Mouse (Mus musculus) brain, adult 2 months (tissue): ENCODE measurements at regions not wholly inside any gene's neighbourhood (a gene's known extent, or its start where the extent isn't known, plus 50 kb on each side); places are given as distances from the start of the nearest gene placed in this dataset.

Source experiments
- DNase-seq: peaks from one replicate; pipeline ENCODE4 v3.0.0; 2011; ENCODE audit warnings: low read depth, low spot score

- no peak for DNase-seq
Observed at GRCm38 (mm10) chr2:173368899-173369298, 92.6 kb upstream of the Pmepa1 start.

- DNase-seq = no peak
Observed at GRCm38 (mm10) chr2:173376926-173377325, 100.6 kb upstream of the Pmepa1 start.

GRCm38 (mm10) chr2:173377497-173378257, 101.3 kb upstream of the Pmepa1 start:
- DNase-seq = no peak

- DNase-seq = no peak
Observed at GRCm38 (mm10) chr2:173379736-173380135, 103.4 kb upstream of the Pmepa1 start.

- no peak for DNase-seq
Observed at GRCm38 (mm10) chr2:173380341-173380761, 104.0 kb upstream of the Pmepa1 start.

GRCm38 (mm10) chr2:173382176-173382813, 106.0 kb upstream of the Pmepa1 start:
- no peak for DNase-seq

GRCm38 (mm10) chr2:173384935-173385586, 108.7 kb upstream of the Pmepa1 start:
- DNase-seq = no peak

GRCm38 (mm10) chr2:173385722-173386141, 109.4 kb upstream of the Pmepa1 start:
- no peak for DNase-seq

GRCm38 (mm10) chr2:173388140-173388539, 111.8 kb upstream of the Pmepa1 start:
- no peak for DNase-seq

- no peak for DNase-seq
Observed at GRCm38 (mm10) chr2:173392557-173393323, 116.4 kb upstream of the Pmepa1 start.

- no peak for DNase-seq
Observed at GRCm38 (mm10) chr2:173393324-173393592, 116.9 kb upstream of the Pmepa1 start.

GRCm38 (mm10) chr2:173395526-173395925, 119.2 kb upstream of the Pmepa1 start:
- no peak for DNase-seq

GRCm38 (mm10) chr2:173397846-173398331, 121.6 kb upstream of the Pmepa1 start:
- no peak for DNase-seq

- DNase-seq = no peak
Observed at GRCm38 (mm10) chr2:173405629-173406028, 116.8 kb upstream of the 1700021F07Rik start.

- peak; percentile 47 for DNase-seq
Observed at GRCm38 (mm10) chr2:173406344-173407094, 115.9 kb upstream of the 1700021F07Rik start.

- DNase-seq = no peak
Observed at GRCm38 (mm10) chr2:173407133-173407532, 115.3 kb upstream of the 1700021F07Rik start.

GRCm38 (mm10) chr2:173408681-173409081, 113.7 kb upstream of the 1700021F07Rik start:
- DNase-seq = no peak

- no peak for DNase-seq
Observed at GRCm38 (mm10) chr2:173409433-173409832, 113.0 kb upstream of the 1700021F07Rik start.

- peak; percentile 50 for DNase-seq
Observed at GRCm38 (mm10) chr2:173413906-173414656, 108.3 kb upstream of the 1700021F07Rik start.

- DNase-seq = no peak
Observed at GRCm38 (mm10) chr2:173415429-173415828, 107.0 kb upstream of the 1700021F07Rik start.
